Mouse (Mus musculus) erythroid progenitor cell, adult 5-6 weeks (primary cell): ENCODE measurements around the gene Gnb3. TPM values are rescaled to one million over a fixed set of nuclear protein-coding genes. Genes with fewer than 3 reads are reported as not detected.
A peak's percentile ranks its signal among the peaks of the same experiment; 100 is the strongest.

Experiments
- ATAC-seq: replicated peaks from 2 replicates; pipeline ENCODE4 v1.8.0; 2016; ENCODE audit warnings: moderate number of reproducible peaks, mild to moderate bottlenecking, moderate TSS enrichment, inconsistent platforms; ENCODE audit not compliant: poor library complexity, low FRiP score, severe bottlenecking
- total RNA-seq, 2 experiments: library from RNA; stranded (forward) in 1 of 2; stranded (reverse) in 1 of 2; fragments of 150-400 nt in 1 of 2; fragments of 186-747, 209-891 nt in 1 of 2; gene quantifications; 2 replicates each; pipeline versions ENCODE4 v1.2.3 to v1.2.4; 2015 to 2017; ENCODE audit warnings: low replicate concordance in 2 of 2

The Gnb3 gene
- total RNA-seq (2015; ENCODE audit: low replicate concordance) (not detected in 2 replicates), total RNA-seq (2017; ENCODE audit: low replicate concordance) (not detected in 2 replicates)

- ATAC-seq: no peak
These were observed at the start of gene Gnb3 for GRCm38 (mm10) chr6:124840241-124841167. Gene Gnb3 (minus strand): TSS chr6:124840275.

DNA sequence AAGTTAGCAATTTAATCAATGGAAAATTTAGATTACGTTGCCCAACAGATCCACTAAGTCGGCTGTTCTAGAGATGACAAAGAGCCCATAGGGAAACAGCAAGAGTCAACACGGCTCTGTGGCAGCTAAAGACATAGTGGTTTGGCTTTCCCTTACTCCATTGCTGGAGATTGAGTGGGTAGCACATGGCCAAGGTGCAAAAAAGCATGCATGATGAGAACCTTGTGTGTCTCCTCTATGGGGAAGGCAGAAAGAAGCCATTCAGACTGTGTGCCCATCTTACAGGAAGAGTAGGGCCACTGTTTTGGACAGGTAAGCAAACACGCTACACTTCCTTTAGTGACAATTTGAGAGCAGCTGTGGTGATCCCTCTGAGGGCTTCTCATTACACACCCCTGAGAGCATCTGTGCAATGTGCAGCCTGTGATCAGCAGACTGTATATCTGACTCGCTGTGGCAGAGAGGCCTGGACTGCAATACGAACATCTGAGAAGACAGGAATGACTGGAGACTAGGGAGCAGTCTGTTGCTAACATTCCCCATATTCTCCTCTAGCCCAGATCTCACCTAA is 48.6 kb upstream of the Gnb3 start:
- ATAC-seq: no peak

GRCm38 (mm10) chr6:124887986-124888385 is 47.9 kb upstream of the Gnb3 start, which contains the start of gene Cd4:
Gene Cd4 (minus strand): TSS chr6:124888221.
- ATAC-seq: no peak

DNA sequence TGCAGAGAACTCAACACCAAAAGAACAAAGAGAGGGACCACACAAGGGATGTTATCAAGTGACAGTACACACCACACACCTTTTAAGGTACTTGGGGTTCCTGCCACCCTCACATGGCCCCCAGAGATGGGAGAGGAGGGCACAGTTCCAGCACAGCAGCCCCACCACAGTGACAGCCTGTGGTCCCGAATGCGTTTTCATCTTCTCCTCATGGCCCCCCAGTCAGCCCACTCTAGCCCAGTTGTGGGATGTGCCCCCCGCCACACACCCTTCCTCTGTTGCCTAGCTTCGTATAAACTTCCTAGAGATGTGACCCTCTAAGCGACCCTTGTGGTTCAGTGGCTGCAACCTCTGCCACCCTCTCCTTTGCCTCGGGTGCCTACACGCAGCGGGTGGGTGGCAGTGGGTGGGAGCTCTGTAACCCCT is 45.9 kb upstream of the Gnb3 start:
- ATAC-seq: no peak

GRCm38 (mm10) chr6:124884714-124885500 is 44.8 kb upstream of the Gnb3 start:
- no peak for ATAC-seq

DNA sequence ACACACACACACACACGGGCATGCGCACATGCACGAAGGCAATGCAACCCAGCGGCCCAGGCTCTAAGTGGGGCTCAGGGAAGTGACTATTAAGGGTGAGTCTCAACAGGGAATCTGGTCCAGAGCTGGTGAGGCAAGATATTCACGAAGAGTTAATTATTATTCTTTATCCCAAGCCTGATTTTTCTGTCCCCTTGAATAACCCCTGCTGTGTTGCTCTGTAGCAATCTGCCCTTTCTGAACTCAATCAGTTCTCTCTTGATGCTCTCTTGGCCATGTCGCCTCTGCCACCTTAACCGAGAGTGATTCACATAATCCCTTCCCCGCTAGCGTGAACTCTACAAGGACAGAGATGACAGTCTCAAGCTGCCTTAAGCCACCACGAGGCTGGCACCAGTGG is 43.3 kb upstream of the Gnb3 start:
- no peak for ATAC-seq

DNA sequence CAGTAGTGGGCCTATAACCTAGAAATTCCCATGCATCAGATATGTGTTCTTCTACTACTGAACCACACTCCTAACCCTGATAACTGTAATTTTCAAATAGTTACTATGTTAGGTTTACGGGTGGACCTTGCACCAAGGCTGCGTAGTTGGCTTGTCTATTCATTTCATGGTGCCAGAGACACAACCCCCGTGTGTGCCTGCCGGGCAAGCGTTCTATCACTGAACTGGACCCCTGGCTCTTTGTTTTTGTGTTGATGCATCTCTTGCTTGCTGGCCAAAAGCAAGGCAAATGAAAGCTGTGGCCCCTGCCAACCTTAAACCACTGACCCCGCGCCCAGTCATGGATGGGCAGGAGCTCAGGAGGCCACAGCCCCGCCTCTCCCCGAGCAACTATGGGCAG is 41.7 kb upstream of the Gnb3 start:
- no peak for ATAC-seq

GRCm38 (mm10) chr6:124879390-124879789 is 39.3 kb upstream of the Gnb3 start:
- no peak for ATAC-seq

GRCm38 (mm10) chr6:124874348-124874747 is 34.3 kb upstream of the Gnb3 start:
- ATAC-seq: no peak

DNA sequence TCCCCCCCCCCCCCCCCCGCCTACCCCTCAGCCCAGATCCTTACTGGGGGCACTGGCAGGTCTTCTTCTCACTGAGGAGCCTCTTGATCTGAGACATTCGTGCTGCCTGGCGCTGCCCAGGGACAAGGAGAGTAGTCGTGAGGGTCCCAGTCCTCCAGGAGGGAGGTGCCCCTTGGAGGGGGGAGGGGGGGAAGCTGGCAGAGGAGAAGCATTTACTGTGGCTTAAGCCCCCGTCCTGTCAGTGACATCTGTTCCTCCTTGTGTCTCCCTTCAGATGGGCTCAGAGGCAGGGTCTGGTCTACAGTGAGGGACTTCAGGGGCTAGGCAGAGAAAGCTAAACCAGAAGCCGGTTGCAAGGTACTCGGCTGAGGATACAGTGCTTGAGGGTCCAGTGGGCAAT is 26.5 kb upstream of the Gnb3 start:
- no peak for ATAC-seq

- no peak for ATAC-seq
These were observed 25.8 kb upstream of the Gnb3 start for GRCm38 (mm10) chr6:124865766-124866362.

DNA sequence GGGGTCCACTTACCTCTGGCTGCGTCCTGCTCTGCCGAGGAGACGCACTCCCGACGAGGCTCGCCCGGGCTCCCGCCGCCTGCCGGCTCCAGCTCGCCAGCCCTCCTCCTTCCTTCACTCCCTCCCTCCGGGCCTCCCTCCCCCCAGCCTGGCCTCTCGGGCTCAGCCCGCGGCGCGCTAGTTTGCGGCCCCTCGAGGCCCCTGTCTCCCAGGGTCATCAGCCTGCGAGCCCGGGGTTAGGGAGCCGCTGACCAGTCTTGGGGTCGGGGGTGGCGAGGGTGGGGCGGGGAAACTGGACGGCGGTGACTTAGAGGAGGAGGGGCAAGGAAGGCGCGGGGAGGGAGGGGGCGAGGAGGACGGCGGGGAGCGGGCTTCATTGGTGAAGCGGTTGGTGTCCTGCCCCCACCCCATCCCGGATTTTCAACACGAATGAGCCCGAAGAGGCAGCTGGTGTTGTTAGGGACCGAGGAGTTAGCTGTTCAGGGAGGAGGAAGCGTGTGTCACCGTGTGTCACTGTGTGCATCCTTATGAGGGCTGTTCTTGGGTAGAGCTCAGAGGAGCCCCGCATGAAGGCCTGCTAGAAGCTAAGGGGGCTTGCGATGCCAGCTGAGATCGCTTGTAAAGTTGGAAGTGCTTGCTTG is 23.7 kb upstream of the Gnb3 start, which contains the start of gene Gpr162:
Gene Gpr162, minus strand, starts transcription at position 326 of the 641 bp plus-strand sequence.
- ATAC-seq: no peak

DNA sequence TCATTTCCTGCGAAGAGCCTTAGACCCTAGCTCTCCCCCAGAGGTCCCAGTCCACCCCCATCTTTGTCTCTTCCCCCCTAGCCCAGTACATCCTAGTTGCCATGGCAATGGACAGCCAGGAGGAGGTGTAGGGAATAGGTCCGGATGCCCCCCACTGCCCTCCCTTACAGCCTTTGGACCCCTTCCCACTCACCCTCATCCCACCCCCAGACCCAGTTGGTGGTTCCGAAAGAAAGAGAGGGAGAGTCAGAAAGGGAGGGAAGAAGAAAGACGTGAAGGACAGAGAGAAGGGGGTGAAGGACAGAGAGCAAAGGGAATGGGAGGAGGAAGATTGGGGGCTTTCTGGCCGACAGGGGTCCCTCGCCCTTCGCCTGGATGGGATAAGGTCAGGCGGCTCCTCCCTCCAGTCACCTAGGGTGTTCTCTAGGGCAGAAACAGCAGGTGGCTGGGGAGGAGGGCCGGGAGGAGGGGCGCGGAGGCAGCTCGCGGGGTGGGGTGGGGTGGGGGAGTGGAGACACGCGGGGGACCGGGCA is 23.1 kb upstream of the Gnb3 start:
- ATAC-seq: no peak

DNA sequence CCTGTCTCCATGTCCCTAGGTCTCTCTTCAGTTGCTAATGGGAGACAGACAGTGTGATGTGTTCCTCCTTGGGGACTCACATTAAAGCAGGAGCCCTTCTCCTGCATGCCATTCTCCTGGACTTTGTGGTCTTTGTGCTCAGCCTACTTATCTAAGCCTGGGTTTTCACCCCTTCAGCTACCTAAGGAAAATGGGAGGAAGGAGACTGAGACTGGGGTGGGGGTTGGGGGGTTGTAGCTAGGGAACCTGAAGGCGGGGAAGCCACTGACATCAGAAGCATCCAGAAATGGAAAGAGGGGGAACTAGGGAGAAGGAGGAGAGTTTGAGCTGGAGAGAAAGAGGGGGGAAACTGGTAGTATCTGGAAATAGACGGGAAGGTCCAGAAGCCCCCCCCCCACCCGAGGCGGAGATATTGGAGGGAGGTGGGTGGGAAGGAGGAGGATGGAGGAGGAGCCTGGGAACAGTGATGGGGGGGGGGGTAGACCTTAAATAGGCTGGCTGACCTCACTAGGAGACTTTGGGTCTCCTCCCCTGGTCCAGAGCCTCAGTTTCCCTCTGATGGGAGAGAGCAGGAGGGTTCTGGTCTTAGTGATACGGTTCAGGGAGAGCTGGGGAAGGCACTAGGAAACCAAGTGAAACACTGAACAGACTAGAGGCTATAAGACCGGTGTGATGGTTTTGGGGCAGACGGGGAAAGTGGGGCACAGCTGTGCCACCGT is 22.5 kb upstream of the Gnb3 start:
- ATAC-seq: no peak

GRCm38 (mm10) chr6:124861802-124862201 is 21.7 kb upstream of the Gnb3 start:
- no peak for ATAC-seq

DNA sequence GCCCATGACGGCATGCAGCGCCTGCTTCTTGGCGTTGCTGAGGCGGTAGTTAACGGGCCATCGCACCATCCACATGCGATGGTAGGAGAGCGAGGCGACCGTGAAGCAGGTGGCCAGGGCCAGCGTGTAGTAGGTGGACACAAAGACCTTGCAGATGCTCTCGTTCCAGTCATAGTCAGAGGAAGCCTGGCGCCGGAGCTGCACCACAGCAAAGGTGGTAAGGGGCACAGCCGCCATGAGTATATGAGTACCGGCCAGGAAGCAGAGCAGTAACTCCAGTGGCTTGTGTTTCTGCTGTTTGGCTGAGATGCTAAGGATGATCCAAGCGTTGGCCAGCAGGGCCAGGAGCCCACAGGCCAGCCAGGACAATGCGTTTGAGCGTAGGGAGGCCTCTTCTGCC is 21.2 kb upstream of the Gnb3 start:
- ATAC-seq: no peak

DNA sequence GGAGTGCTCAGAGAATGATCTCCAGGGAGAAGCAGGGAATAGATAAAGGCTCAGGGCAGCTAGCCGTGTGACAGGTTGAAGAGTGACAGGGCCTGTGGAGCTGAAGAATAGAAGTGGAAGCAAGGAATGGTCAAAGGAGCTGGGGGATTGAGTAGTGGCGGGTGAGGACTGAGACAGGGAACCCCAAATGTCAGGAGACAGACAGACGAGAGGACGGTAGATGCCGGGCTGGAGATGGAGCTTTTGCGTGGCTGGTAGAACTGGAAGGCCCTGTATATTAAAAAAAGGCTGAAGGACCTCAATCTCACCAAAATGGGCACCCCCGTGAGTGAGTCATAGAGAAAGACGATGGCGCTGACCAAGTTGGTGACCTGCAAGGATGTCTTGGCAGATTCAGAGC is 20.4 kb upstream of the Gnb3 start:
- ATAC-seq: no peak

DNA sequence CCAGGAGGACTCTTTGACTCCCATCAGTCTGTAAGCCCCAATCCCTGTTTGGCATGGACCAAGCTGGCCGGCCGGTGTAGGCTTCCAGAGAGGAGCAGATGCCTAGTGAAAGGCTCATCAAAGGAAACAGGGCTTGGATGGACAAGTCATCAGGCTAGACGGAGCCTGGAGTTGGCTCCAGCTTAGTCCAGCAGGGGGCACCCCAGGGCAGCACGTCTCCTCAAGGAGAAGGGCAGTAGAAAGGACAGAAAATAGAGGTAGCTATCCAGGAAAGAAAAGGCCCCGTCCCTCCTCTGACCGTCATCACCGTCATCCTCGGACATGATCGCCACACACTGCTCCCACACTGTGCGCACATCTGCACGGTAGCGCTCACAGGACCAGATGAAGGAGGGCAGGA is 19.6 kb upstream of the Gnb3 start:
- ATAC-seq: peak; percentile 67
